Mouse (Mus musculus) neural tube, embryonic 13.5 days (tissue): Measurements from ENCODE around the gene Elk4. TPM values are rescaled to one million over a fixed set of nuclear protein-coding genes. Genes with fewer than 3 reads are reported as not detected.

Experiments used
- ATAC-seq: fragments of 200-750 bp; cut with Nextera tagmentation; 2 replicates; pipeline ENCODE4 v1.8.0; 2017; ENCODE audit warnings: low read depth, mild to moderate bottlenecking, moderate TSS enrichment, moderate library complexity
- H3K27ac ChIP-seq: fragments of 300-500 bp; sonication (generic); replicated peaks from 2 replicates; pipeline ENCODE4 v1.5.1; 2015; ENCODE audit warnings: moderate library complexity, mild to moderate bottlenecking, inconsistent platforms
- H3K27me3 ChIP-seq: fragments of 300-500 bp; sonication (generic); 2 replicates; pipeline ENCODE4 v1.6.1; 2015; ENCODE audit warnings: mild to moderate bottlenecking, inconsistent platforms
- H3K36me3 ChIP-seq: fragments of 300-500 bp; sonication (generic); 2 replicates; pipeline ENCODE4 v1.6.1; 2015; ENCODE audit warnings: mild to moderate bottlenecking, inconsistent platforms
- H3K4me1 ChIP-seq: fragments of 300-500 bp; sonication (generic); replicated peaks from 2 replicates; pipeline ENCODE4 v1.6.1; 2015; ENCODE audit warnings: inconsistent platforms
- H3K4me2 ChIP-seq: fragments of 300-500 bp; sonication (generic); 2 replicates; pipeline ENCODE4 v1.6.1; 2015; ENCODE audit warnings: inconsistent platforms, mild to moderate bottlenecking, moderate library complexity
- H3K4me3 ChIP-seq: fragments of 300-500 bp; sonication (generic); 2 replicates; pipeline ENCODE4 v1.5.1; 2015; ENCODE audit warnings: mild to moderate bottlenecking, inconsistent platforms
- H3K9ac ChIP-seq: fragments of 300-500 bp; sonication (generic); 2 replicates; pipeline ENCODE4 v1.6.1; 2015; ENCODE audit warnings: moderate library complexity, mild to moderate bottlenecking, inconsistent platforms
- H3K9me3 ChIP-seq: fragments of 300-500 bp; sonication (generic); 2 replicates; pipeline ENCODE4 v1.6.1; 2016; ENCODE audit warnings: inconsistent platforms
- WGBS: fragments of 180-500 bp; shearing (Covaris S2); methylation state at CpG from one replicate; pipeline ENCODE4 v1.1.7; 2015; 5-methylcytosine and 5-hydroxymethylcytosine counted together
- polyA plus RNA-seq: library from polyadenylated mRNA; unstranded; fragments of >200 nt; fragmentation: Nextera tagmentation; extraction: Ambion mirVana; gene quantifications from 2 replicates; pipeline ENCODE4 v1.2.1, GENCODE M21; 2015

Gene Elk4
- polyA plus RNA-seq, 1 experiment from 2014 or later, result 13.1 TPM

DNA sequence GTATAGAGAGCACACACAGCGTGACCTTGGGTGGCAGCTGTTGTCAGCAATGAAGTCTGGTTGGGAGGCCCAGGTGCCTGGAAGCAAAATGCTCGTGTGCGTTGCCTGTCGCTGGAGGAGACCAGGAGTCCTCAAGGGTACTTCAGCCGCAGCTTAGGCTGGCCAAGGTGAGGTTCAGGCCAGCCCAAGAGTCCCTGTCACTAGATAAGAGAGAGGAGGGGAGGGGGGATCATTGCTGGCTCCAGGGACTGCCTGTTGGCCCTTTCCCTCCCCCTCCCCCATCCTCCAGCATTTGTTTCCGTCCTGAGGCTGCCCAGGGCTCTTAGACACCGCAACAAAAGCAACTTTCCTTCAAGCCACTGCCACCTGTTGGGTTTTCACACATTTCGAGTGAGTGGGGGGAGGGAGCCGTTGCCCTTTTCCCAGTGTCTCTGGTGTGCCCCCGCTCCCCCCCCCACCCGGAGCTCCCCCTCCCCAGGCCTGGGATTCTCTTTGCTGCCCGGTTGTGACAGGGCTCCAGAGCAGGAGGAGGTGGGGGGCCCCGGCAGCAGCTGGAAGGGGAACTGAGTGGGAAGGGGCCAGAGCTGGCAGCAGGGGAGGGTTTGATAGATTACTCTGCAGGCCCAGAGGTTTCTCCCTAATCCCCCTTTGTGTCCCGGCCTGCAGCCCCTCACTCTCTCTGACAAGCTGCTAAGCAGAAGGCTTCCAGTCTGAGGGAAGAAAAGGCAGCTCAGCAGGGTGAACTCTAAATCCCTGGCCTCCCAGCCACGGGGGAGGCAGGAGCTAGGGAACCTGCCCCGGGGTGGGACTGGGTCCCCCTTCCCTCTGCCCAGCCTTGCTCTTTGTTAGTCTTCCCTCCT is 36.5 kb upstream of the Elk4 start:
- Histone ChIP-seq H3K27me3 (no peaks in the 10 kb centered on the region; the same call in 1 of the 2 replicates), H3K4me2 (peak overlapping the region; percentile 20), H3K9me3 (no peaks in the 10 kb centered on the region), H3K36me3 (no peaks in the 10 kb centered on the region), H3K9ac (no peak overlapping the region; the same call in 1 of the 2 replicates), H3K4me3 (no peak overlapping the region), H3K27ac (peak overlapping the region; percentile 72), H3K4me1 (peaks cover 67% of the 10 kb centered on the region)
- peak; percentile 62 for ATAC-seq
- 3% methylated on average over 16 of the region's 16 CpGs for WGBS

DNA sequence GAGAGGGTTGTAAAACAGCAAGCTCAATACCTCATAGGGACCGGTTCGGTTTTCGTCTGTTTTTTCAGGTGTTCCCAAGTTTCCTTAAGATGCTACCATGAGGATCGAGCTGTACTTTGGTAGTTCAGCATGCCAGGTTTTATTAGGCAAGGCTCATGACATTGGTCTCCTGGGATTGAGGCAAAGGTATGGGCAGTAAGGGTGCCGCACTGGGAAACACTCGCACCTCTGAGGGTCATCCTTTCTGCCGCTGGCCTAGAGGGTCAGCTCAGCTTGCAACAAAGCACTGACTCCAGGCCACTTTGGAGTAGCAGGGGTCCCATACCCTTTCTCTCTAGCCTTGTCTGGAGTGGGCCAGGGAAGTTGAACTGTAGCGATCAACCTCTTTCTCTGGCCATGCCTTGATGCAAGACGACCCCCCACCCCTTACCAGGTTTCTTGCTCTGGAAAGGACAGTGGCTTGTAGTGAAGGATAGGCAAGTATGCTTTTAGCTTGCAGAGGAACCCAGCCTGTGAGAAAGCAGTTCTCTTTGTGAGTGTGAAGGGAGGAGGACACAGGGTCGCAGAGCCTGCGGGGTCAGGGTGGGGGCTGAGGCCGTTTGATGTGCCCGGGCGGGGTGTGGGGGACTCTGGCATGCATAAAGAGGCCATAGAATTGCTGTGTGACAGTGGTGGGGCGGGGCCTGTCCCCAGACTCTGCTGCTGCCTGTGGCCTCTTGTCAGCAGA is 35.5 kb upstream of the Elk4 start:
- Histone ChIP-seq H3K36me3 (no peaks in the 10 kb centered on the region), H3K4me1 (peaks cover 58% of the 10 kb centered on the region), H3K4me2 (0 out of 2 replicates have a peak overlapping the region, but pooled peaks have one; percentile 16), H3K27ac (peak overlapping the region; percentile 72), H3K9me3 (no peaks in the 10 kb centered on the region), H3K27me3 (no peaks in the 10 kb centered on the region; the same call in 1 of the 2 replicates), H3K4me3 (no peak overlapping the region), H3K9ac (0 out of 2 replicates have a peak overlapping the region, but pooled peaks have one; percentile 6)
- no peak for ATAC-seq
- 3% methylated on average over 15 of the region's 15 CpGs for WGBS

DNA sequence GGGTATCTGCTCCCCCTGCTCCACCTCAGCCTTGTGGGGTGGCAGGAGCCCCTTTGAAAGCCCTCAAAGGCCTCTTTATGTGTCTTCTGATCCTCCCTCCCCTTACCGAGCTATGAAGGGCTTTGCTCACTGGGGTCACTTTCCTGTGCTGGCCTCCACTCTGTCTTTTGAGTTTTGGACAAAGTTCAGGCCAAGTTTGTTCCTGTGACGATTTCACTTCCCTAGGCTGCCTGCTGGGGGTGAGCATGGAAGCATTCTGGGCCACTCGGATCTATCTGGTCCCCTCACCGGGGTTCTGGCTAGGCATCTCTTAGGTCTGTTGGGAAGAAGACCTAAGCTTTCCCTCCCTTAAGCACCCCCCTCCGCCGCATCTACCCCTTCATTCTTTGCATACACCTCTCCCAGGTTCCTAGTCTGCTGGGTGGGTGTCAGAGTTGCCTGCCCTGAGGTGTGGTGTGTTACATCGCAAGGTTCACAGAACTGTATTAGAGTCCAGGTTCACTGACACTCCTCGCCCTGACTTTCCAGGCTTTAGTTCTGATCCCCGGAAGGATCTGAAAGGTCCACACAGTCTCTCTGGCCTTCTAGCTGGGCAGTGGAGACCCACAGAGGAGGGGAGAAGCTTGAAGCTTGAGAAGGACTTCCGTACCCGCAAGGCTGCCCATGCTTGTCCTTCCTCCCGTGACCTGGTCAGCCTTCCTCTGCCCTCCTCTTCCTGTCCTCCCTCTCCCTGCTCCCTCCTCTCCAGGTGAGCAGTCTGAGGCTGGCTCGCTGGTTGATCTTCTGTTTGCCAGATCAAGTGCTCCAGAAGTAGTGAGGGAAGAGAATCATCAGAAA is 34.7 kb upstream of the Elk4 start:
- H3K4me1 ChIP-seq, result peaks cover 54% of the 10 kb centered on the region

DNA sequence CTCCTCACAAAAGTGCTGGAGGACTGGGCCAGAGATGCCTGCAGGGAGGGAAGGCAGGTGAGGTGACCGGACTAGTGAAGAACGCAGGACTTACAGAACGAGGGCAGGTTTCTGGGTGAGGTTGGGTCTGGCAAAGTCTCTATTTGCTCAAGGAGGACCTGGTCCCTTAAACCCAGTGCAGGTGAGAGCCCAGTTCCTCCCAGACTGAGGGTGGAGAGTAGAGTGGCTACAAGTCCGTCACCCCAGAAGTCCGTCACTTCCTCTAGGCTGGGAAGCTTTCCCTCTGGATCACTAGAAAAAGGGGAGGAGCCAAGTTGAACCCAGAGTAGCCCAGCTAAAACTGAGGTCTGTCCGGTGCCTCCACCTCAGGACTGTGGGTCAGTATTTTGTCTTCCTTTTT is 33.4 kb upstream of the Elk4 start:
- H3K27ac ChIP-seq, result no peak overlapping the region
- no peak overlapping the region for H3K9ac ChIP-seq
- 85% methylated on average over 6 of the region's 6 CpGs for WGBS
- H3K4me3 ChIP-seq, result no peak overlapping the region
- H3K36me3 ChIP-seq, result no peaks in the 10 kb centered on the region
- H3K4me2 ChIP-seq, result no peak overlapping the region
- peaks cover 47% of the 10 kb centered on the region for H3K4me1 ChIP-seq
- H3K27me3 ChIP-seq, result no peaks in the 10 kb centered on the region; the same call in 1 of the 2 replicates
- no peaks in the 10 kb centered on the region for H3K9me3 ChIP-seq
- no peak for ATAC-seq

More for the DNA sequence above, 34.7 kb upstream of the Elk4 start:
- peak overlapping the region; percentile 8; the same call in 1 of the 2 replicates for H3K9ac ChIP-seq
- 0 out of 2 replicates have a peak overlapping the region, but pooled peaks have one; percentile 28 for H3K27ac ChIP-seq
- no peaks in the 10 kb centered on the region; the same call in 1 of the 2 replicates for H3K27me3 ChIP-seq
- H3K36me3 ChIP-seq, result no peaks in the 10 kb centered on the region
- H3K9me3 ChIP-seq, result no peaks in the 10 kb centered on the region
- 0 out of 2 replicates have a peak overlapping the region, but pooled peaks have one; percentile 16 for H3K4me2 ChIP-seq
- no peak for ATAC-seq
- WGBS, result 16% methylated on average over 13 of the region's 13 CpGs
- H3K4me3 ChIP-seq, result no peak overlapping the region

DNA sequence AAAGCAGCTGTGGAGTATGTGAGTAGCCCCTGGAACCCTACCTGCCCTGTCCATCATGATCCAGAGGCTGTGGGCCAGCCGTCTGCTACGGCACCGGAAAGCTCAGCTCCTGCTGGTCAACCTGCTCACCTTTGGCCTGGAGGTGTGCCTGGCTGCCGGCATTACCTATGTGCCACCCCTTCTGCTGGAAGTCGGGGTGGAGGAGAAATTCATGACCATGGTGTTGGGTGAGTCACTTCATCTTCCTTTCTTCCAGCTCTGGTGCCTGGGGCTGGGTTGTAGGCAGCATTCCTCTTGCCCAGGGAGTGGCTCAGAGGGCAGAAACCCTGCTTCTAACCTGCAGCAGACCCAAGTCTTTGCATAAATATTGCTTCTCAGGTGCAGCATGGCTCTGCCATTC is 30.5 kb upstream of the Elk4 start:
- 91% methylated on average over 5 of the region's 5 CpGs for WGBS
- no peak overlapping the region for H3K27ac ChIP-seq
- H3K4me2 ChIP-seq, result no peak overlapping the region
- no peak overlapping the region for H3K9ac ChIP-seq
- peaks cover 28% of the 10 kb centered on the region for H3K4me1 ChIP-seq
- ATAC-seq, result no peak
- no peaks in the 10 kb centered on the region for H3K9me3 ChIP-seq
- H3K36me3 ChIP-seq, result no peaks in the 10 kb centered on the region
- no peaks in the 10 kb centered on the region; the same call in 1 of the 2 replicates for H3K27me3 ChIP-seq
- H3K4me3 ChIP-seq, result no peak overlapping the region

DNA sequence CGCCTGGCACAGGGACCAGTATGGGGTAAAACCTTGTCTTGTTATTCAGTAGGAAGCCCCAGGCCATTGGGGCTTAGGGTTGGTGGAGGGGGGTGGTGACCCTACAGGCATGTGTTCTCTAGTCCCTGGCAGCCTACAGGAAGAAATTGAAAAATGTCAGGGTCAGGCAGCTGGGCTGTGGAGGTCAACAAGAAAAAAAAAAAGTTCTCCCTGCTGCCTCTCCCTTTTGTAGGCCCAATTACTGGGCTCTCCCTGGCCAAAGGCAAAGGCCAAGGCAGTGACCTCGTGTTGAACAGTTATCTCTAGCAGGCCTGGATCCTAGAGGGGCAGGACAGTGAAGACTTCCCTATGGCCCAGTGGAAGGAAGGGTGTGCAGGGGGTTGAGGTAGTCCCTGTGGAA is 26.9 kb upstream of the Elk4 start:
- no peak overlapping the region for H3K4me2 ChIP-seq
- H3K9me3 ChIP-seq, result no peaks in the 10 kb centered on the region
- no peak overlapping the region for H3K27ac ChIP-seq
- no peaks in the 10 kb centered on the region for H3K27me3 ChIP-seq
- no peak overlapping the region for H3K9ac ChIP-seq
- ATAC-seq, result no peak
- 30% methylated on average over 2 of the region's 2 CpGs for WGBS
- 0 out of 2 replicates have a peak, but pooled peaks cover 4% of the 10 kb centered on the region for H3K4me1 ChIP-seq
- H3K4me3 ChIP-seq, result no peak overlapping the region
- H3K36me3 ChIP-seq, result no peaks in the 10 kb centered on the region

DNA sequence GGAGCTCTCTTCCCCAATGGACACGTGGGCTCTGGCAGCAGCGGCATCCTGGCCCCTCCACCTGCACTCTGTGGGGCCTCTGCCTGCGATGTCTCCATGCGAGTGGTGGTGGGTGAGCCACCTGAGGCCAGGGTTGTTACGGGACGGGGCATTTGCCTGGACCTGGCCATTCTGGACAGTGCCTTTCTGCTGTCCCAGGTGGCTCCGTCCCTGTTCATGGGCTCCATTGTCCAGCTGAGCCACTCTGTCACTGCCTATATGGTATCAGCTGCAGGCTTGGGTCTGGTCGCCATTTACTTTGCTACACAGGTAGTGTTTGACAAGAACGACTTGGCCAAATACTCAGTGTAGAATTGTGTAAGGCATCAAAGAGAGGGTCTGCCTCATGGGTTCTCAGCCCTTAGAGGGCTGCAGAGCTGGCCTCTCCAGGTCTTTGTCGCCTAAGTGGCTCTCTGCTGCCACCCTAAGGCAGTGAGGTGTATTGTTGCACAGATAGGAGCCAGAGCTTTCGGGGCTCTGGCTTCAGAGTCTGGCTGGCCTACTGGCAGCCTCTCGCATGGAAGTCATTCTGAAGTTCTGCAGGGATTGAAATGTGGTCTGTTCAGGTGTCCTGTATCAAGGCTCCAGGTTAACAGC is 25.9 kb upstream of the Elk4 start:
- Histone ChIP-seq H3K9me3 (no peaks in the 10 kb centered on the region), H3K9ac (no peak overlapping the region), H3K36me3 (no peaks in the 10 kb centered on the region), H3K27ac (no peak overlapping the region), H3K27me3 (no peaks in the 10 kb centered on the region), H3K4me2 (no peak overlapping the region), H3K4me1 (no peaks in the 10 kb centered on the region), H3K4me3 (no peak overlapping the region)
- 50% methylated on average over 12 of the region's 12 CpGs for WGBS
- ATAC-seq, result peak; percentile 64

DNA sequence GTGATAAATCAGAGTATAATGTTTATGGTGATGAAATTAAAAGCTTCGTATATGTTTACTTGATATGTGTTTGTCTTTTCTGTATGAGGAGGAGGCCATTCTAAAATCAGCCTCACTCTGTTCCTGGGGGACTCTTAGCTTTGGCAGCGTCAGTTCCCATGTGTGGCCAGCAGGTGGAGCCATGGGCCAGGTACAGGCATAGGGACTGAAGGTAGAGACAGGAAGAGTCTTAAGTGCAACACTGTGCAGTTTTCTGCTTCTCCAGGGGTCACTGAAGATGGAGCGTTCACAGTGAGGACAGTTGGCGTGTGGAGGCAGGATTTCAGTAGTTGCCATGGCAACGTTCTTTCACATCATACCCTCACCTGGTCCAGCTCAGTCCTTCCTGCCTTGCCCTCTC is 24.5 kb upstream of the Elk4 start:
- Histone ChIP-seq H3K27ac (no peak overlapping the region), H3K4me2 (no peak overlapping the region), H3K4me1 (no peaks in the 10 kb centered on the region), H3K27me3 (no peaks in the 10 kb centered on the region), H3K9ac (no peak overlapping the region), H3K4me3 (no peak overlapping the region), H3K36me3 (no peaks in the 10 kb centered on the region), H3K9me3 (no peaks in the 10 kb centered on the region)
- peak; percentile 51 for ATAC-seq
- WGBS, result 16% methylated on average over 5 of the region's 5 CpGs

DNA sequence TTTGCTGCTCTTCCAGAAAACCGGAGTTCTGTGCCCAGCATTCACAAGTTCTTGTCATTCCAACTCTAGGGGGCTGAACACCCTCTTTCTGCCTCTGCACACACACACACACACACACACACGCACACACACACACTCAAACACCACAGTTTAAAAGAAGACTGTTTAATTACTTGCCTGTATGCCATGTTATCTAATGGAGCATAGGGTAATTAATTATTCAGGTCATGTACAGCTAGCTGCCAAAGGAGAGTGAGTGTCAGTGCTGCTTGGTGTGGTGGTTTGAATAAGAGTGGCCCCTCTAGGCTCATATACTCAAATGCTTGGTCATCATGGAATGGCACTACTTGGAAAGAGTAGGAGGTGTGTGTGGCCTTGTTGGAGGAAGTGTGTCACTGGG is 23.6 kb upstream of the Elk4 start:
- no peaks in the 10 kb centered on the region for H3K36me3 ChIP-seq
- H3K4me1 ChIP-seq, result no peaks in the 10 kb centered on the region
- no peak overlapping the region for H3K4me3 ChIP-seq
- H3K27me3 ChIP-seq, result no peaks in the 10 kb centered on the region
- ATAC-seq, result no peak
- no peak overlapping the region for H3K9ac ChIP-seq
- no peak overlapping the region for H3K27ac ChIP-seq
- no peaks in the 10 kb centered on the region for H3K9me3 ChIP-seq
- WGBS, result 85% methylated on average over 2 of the region's 2 CpGs
- no peak overlapping the region for H3K4me2 ChIP-seq

DNA sequence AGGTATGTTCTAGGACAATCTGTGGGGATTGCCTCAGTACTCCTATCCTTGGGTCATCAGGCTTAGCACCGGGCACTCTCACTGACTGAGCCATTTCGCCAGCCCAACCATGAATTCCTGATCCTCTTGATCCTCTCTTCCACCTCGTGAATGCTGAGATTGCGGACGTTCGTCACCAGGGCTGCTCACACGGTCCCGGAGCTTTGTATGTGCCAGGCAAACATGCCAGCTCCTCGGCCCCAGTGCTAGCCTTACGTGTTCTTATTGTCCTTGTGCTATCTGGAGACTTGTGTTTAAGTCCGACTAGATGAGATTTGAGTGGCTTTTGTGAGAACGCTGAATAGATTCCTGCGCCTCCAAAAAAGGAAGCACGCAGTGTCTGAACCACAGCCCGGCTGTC is 20.0 kb upstream of the Elk4 start:
- ATAC-seq, result no peak
- H3K27ac ChIP-seq, result no peak overlapping the region

DNA sequence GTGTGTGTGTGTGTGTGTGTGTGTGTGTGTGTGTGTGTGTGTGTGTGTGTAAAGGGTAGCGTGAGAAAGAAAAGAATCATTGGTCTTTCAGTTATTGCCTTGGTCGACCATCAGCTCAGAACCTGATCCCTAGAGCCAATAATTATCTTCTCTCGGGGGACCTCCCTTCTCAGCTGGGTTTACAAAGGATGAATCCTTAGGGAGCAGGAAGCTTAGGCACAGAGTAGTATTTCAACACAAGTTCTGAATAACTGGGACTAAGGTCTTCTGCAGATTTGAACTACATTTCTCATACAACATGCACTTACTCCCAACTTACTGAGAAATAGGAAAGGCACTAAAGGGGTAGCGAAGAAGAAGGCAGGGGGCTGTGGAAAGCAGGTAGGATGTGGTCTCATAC is 17.9 kb upstream of the Elk4 start:
- Histone ChIP-seq H3K4me3 (no peak overlapping the region), H3K9ac (no peak overlapping the region), H3K36me3 (no peaks in the 10 kb centered on the region), H3K27ac (no peak overlapping the region), H3K4me2 (no peak overlapping the region), H3K27me3 (no peaks in the 10 kb centered on the region), H3K4me1 (no peaks in the 10 kb centered on the region), H3K9me3 (no peaks in the 10 kb centered on the region)
- no peak for ATAC-seq
- WGBS, result 65% methylated on average over 4 of the region's 4 CpGs

More for the DNA sequence above, 20.0 kb upstream of the Elk4 start:
- Histone ChIP-seq H3K9ac (no peak overlapping the region), H3K9me3 (no peaks in the 10 kb centered on the region), H3K4me2 (no peak overlapping the region), H3K27me3 (no peaks in the 10 kb centered on the region), H3K36me3 (no peaks in the 10 kb centered on the region), H3K4me3 (no peak overlapping the region), H3K4me1 (no peaks in the 10 kb centered on the region)
- 81% methylated on average over 15 of the region's 15 CpGs for WGBS
